Mouse (Mus musculus) liver, embryonic 12.5 days (tissue): Measurements from ENCODE around the gene Alg10b. TPM values are rescaled to one million over a fixed set of nuclear protein-coding genes. Genes with fewer than 3 reads are reported as not detected.
"Not testable (repeated sequence)": the region's sequence is repeated elsewhere in the genome, so short reads cannot be mapped to it uniquely, and the experiment has no call there.

Experiments
- ATAC-seq: fragments of 200-750 bp; cut with Nextera tagmentation; 2 replicates; pipeline ENCODE4 v1.8.0; 2017; ENCODE audit warnings: moderate number of reproducible peaks, mild to moderate bottlenecking, moderate library complexity
- H3K27ac ChIP-seq: fragments of 300-500 bp; sonication (generic); 2 replicates; pipeline ENCODE4 v1.5.1; 2016; ENCODE audit warnings: mild to moderate bottlenecking
- H3K27me3 ChIP-seq: fragments of 300-500 bp; sonication (generic); replicated peaks from 2 replicates; pipeline ENCODE4 v1.6.1; 2016; ENCODE audit warnings: mild to moderate bottlenecking, moderate library complexity
- H3K36me3 ChIP-seq: fragments of 300-500 bp; sonication (generic); 2 replicates; pipeline ENCODE4 v1.6.1; 2016; ENCODE audit warnings: mild to moderate bottlenecking, moderate library complexity
- H3K4me1 ChIP-seq: fragments of 300-500 bp; sonication (generic); 2 replicates; pipeline ENCODE4 v1.6.1; 2016
- H3K4me2 ChIP-seq: fragments of 300-500 bp; sonication (generic); 2 replicates; pipeline ENCODE4 v1.6.1; 2016; ENCODE audit warnings: mild to moderate bottlenecking, moderate library complexity
- H3K4me3 ChIP-seq: fragments of 300-500 bp; sonication (generic); 2 replicates; pipeline ENCODE4 v1.5.1; 2016; ENCODE audit warnings: mild to moderate bottlenecking, moderate library complexity
- H3K9ac ChIP-seq: fragments of 300-500 bp; sonication (generic); 2 replicates; pipeline ENCODE4 v1.6.1; 2016; ENCODE audit warnings: mild to moderate bottlenecking, moderate library complexity
- H3K9me3 ChIP-seq: fragments of 300-500 bp; sonication (generic); replicated peaks from 2 replicates; pipeline ENCODE4 v1.6.1; 2016; ENCODE audit warnings: mild to moderate bottlenecking, moderate library complexity
- WGBS: fragments of 180-500 bp; shearing (Covaris S2); methylation state at CpG from one replicate; pipeline ENCODE4 v1.1.7; 2016; ENCODE audit not compliant: insufficient replicate concordance; 5-methylcytosine and 5-hydroxymethylcytosine counted together
- polyA plus RNA-seq: library from polyadenylated mRNA; unstranded; fragments of >200 nt; fragmentation: Nextera tagmentation; extraction: Ambion mirVana; gene quantifications from 2 replicates; pipeline ENCODE4 v1.2.1, GENCODE M21; 2016

The Alg10b gene
- polyA plus RNA-seq = 12.4 and 13.1 TPM in 2 replicates

DNA sequence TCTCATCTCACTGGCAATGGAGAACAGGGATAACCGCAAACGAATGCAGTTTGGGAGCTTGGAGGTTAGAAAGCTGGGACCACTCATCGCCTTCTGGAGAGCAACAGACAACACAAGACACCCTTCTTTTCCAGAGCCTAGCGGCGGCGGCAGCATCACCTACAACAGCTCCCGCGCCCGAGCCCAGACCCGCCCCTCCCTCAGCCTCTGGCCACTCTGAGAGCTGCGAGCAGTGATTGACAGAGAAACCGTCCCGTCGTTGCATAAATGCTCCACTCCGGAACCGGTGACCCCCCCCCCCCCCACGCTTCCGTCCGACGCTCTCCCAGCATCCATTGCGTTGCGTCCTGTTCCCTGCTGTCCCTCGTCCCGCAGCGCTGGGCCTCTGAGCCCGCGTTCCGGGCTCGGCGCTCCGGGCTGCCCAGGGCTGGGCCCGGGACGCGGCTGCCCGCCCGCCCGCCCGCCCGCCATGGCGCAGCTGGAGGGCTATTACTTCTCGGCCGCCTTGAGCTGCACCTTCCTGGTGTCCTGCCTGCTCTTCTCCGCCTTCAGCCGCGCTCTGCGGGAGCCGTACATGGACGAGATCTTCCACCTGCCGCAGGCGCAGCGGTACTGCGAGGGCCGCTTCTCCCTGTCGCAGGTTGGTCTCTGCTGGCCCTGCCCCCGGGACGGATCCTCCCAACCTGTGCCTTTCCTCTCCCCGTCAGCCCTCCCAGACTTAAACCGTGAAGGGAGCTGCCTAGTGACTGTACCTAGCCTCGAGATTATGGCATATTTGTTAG is at the start of gene Alg10b:
Gene Alg10b, plus strand, starts transcription at position 343 of the 782 bp plus-strand sequence.
- Histone ChIP-seq H3K4me3 (peak within 1 kb of the TSS; percentile 77), H3K9me3 (no peaks in the 10 kb centered on the region), H3K9ac (peak within 1 kb of the TSS; percentile 86), H3K27me3 (no peaks in the 10 kb centered on the region), H3K27ac (peak within 1 kb of the TSS; percentile 89), H3K4me2 (peak within 1 kb of the TSS; percentile 77), H3K36me3 (peaks cover 30% of the 10 kb centered on the region), H3K4me1 (peaks cover 19% of the 10 kb centered on the region)
- peak; percentile 98 for ATAC-seq
- under 1% methylated on average over 59 of the region's 59 CpGs for WGBS

DNA sequence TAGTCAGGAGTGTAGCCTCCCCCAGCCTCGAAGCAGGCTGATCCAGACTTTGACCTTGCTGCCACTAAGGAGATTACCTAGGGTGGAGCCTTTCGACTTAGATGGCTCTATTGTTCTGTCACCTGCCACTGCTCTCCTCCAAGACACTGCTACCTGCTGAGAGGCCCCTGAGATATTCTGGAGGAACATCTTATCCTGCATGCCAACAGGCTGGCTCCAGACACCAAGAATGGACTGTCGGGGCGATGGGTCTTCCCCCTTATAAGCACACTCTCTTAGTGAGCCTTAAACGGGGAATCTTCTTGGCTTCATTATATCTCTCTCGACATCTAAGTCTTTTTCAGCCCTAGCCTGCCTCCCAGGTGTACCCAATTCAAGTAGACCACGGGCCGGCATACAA is 41.0 kb upstream of the Alg10b start:
- not testable (repeated sequence) for H3K27me3 ChIP-seq, H3K4me2 ChIP-seq, H3K9ac ChIP-seq, H3K27ac ChIP-seq, ATAC-seq, H3K4me1 ChIP-seq, H3K4me3 ChIP-seq, H3K36me3 ChIP-seq, H3K9me3 ChIP-seq
- WGBS = 68% methylated on average over 8 of the region's 8 CpGs

DNA sequence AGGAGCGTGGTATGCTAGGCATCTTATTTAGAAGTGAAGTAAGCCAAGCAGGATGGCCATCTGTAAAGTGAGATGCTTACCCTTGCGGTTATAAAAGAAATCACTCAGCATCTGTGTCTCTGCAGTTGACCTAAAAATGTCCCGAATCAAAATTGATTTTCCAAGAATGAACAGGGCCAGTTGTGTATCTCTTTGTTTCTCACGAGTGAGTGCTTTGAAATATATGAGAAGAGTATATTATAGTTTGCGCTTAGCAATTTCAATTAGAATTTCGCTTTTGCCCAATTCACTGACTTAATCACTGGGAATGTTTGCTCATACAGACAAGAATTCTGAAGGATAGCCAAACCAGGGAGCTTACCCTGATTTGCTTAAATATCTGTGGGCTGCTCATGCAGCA is 40.6 kb upstream of the Alg10b start:
- Histone ChIP-seq H3K27me3 (no peaks in the 10 kb centered on the region), H3K4me3 (no peak overlapping the region), H3K36me3 (no peaks in the 10 kb centered on the region), H3K9ac (no peak overlapping the region), H3K4me2 (no peak overlapping the region), H3K4me1 (no peaks in the 10 kb centered on the region), H3K9me3 (no peaks in the 10 kb centered on the region), H3K27ac (no peak overlapping the region)
- WGBS = 70% methylated on average over 6 of the region's 6 CpGs
- no peak for ATAC-seq

DNA sequence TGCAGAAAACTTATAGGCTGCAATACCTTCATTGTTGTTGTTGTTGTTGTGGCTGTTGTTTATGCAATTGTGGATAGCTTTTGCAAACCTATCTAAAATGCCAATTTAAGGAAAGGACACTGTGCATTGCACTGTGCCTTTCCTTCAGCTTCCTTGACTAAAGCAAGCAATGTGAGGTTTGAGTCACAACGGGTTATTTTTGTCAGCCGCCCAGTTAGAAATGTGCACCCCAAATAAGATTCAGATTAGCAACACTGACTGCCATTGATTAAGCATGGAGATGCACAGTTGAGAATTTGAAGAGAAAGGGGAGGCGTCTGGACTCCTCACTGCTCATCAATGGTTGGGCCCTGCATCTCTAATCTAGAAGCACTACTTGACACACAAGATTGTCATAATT is 39.4 kb upstream of the Alg10b start:
- Histone ChIP-seq H3K4me2 (no peak overlapping the region), H3K27ac (no peak overlapping the region), H3K9ac (no peak overlapping the region), H3K9me3 (no peaks in the 10 kb centered on the region), H3K4me3 (no peak overlapping the region), H3K36me3 (no peaks in the 10 kb centered on the region), H3K4me1 (no peaks in the 10 kb centered on the region), H3K27me3 (no peaks in the 10 kb centered on the region)
- 77% methylated on average over 3 of the region's 3 CpGs for WGBS
- ATAC-seq = no peak

DNA sequence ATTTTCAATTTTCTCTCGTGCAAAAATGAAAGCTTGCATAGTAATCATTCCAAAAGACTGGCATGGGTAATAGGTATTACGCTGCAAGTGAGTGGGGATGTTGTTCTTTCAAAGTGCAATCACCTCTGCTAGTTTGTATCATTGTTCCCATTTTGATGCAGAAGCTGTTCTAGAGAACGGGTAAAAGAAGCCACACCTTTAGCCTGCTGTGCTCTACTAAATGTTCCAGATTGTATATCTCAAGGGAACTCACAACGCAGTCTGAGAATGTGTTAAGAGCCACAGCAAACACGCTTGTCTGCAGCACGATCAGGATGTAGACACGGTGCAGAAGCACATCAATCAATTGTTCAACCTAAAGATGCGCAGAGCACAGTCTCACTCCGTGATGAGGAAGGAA is 34.6 kb upstream of the Alg10b start:
- H3K4me2 ChIP-seq = no peak overlapping the region
- no peak for ATAC-seq
- WGBS = 63% methylated on average over 9 of the region's 9 CpGs
- H3K4me1 ChIP-seq = no peaks in the 10 kb centered on the region
- no peaks in the 10 kb centered on the region for H3K9me3 ChIP-seq
- no peak overlapping the region for H3K9ac ChIP-seq
- no peaks in the 10 kb centered on the region for H3K27me3 ChIP-seq
- no peak overlapping the region for H3K4me3 ChIP-seq
- no peaks in the 10 kb centered on the region for H3K36me3 ChIP-seq
- H3K27ac ChIP-seq = no peak overlapping the region

DNA sequence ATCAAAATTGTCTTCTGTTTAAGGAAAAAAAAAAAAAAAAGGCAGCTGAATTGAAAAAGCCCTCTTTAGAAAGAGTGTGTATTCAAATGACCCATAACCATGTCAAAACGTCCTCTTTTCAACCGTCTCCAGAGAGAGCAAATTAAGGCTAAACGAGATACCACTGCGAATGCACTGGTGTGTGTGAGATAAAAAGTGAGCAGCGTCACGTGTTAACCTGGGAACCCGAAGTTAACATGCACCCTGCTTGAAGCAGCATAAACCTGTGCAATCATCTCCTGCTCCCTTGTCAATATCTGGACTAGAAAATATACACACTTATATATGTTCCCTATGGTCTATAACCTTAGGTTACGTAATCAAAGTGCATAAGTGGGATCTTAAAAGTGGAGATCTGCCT is 10.2 kb upstream of the Alg10b start:
- Histone ChIP-seq H3K4me1 (no peaks in the 10 kb centered on the region), H3K36me3 (no peaks in the 10 kb centered on the region), H3K27ac (no peak overlapping the region), H3K9ac (no peak overlapping the region), H3K27me3 (no peaks in the 10 kb centered on the region), H3K4me2 (no peak overlapping the region), H3K9me3 (no peaks in the 10 kb centered on the region), H3K4me3 (no peak overlapping the region)
- ATAC-seq = no peak
- 62% methylated on average over 8 of the region's 8 CpGs for WGBS

DNA sequence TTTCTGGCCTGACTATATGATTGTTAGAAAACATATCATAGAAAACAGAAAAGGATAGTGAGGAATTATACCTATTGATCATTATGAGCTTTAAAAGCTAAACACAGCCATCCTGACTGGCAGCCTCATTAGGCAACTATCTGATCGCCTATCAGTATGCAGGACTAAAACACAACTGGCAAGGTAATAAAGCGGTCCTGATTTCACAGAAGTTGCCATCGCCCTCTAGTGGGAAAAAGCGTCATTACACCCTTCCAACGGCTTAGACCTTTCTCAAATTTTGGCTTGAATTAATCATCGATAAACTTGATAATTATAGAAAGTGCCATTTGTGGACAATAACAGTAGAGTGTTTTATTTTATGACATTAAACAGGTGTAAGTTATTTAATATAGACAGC is 9.2 kb upstream of the Alg10b start:
- Histone ChIP-seq H3K27me3 (no peaks in the 10 kb centered on the region), H3K4me3 (no peak overlapping the region), H3K9ac (no peak overlapping the region), H3K9me3 (no peaks in the 10 kb centered on the region), H3K27ac (no peak overlapping the region), H3K4me1 (no peaks in the 10 kb centered on the region), H3K4me2 (no peak overlapping the region), H3K36me3 (no peaks in the 10 kb centered on the region)
- ATAC-seq = no peak
- 17% methylated on average over 6 of the region's 6 CpGs for WGBS

DNA sequence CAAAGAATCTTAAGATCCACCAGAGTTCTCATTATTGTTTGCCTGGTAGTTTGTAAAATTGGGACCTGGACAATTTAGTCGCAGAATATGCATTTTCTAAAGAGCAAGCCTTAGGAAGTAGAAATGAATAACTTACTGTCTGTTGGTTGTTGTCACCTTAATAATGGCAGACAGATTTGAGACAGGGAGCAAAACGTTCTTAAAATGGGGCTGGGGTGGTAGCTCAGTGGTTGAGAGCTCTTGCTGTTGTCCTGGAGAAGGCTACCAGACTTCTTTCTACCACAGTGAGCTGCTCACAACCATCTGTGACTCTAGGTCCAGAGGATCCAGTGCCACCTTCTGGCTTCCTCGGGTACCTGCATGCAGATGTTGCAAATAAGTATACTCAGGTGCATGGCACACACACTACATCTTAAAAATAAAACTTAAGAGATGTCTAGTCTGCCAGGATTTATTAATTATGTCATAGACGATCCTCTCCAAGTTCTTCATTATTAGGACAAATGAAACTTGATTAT is 1.0 kb downstream of the Alg10b start:
- Histone ChIP-seq H3K27me3 (no peaks in the 10 kb centered on the region), H3K4me3 (peak overlapping the region; percentile 77), H3K9me3 (no peaks in the 10 kb centered on the region), H3K4me2 (peak overlapping the region; percentile 77), H3K9ac (peak overlapping the region; percentile 86), H3K4me1 (peaks cover 19% of the 10 kb centered on the region), H3K36me3 (peaks cover 40% of the 10 kb centered on the region), H3K27ac (0 out of 2 replicates have a peak overlapping the region, but pooled peaks have one; percentile 89)
- ATAC-seq = no peak
- WGBS = 42% methylated on average over 4 of the region's 4 CpGs

DNA sequence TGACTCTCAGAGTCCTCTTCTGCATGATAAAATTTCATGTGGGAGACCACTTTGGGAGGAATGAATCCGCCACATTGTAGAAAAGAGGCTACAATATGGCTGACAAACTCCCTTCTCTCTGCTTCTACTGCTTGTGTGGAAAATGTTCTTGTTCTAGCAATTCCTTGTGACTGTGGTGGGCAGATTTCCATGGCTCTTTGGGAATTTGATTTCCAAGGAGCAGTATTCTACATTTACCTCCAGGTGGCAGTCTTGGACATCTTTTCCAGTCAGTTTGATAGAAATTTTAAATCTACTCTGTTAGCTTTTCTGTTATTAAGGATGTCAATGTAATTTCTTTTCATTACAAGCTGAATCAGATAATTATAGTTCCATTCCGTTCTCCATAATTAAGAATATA is 13.5 kb downstream of the Alg10b start:
- Histone ChIP-seq H3K4me3 (no peak overlapping the region), H3K9ac (no peak overlapping the region), H3K27ac (no peak overlapping the region), H3K27me3 (no peaks in the 10 kb centered on the region), H3K9me3 (no peaks in the 10 kb centered on the region), H3K4me2 (no peak overlapping the region), H3K36me3 (peaks cover 12% of the 10 kb centered on the region), H3K4me1 (no peaks in the 10 kb centered on the region)
- ATAC-seq = no peak
- 51% methylated on average over 2 of the region's 2 CpGs for WGBS

DNA sequence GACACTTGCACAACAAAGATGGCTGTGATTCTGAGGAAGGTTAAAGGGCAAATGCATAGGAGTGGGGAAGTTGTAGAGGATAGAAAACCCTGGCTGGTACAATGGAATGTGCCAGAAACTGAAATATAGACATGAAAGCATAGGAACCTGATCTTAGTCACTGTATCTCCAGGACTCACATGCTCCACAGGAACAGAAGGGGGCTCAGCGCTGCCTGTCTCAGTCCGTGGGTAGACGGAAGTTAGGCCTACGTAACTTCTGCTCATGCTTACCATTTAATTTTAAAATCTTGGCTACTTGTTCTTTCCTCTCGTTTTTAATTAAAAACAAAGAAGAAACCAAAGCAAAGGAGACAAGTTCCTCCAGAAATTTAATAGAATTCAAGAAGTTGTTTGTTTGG is 20.0 kb downstream of the Alg10b start:
- no peak overlapping the region for H3K27ac ChIP-seq

DNA sequence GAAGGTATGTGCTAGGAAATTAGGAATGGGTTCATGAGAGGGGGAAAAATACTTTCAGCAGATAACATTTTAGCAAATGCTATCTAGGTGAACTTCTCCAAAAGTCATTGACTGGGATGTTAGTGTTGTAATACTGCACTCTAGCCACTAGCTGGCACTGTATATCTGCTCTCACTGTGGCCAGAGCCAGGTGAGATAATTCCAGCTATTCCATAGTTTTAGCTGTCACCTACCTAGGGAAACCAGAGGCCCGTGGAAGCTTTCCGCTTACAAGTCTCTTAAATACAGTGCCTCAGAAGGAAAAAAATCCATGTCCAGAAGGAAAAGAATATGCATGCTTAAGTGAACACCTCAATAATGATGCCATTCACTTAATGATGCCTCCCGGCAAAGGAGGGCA is 25.6 kb downstream of the Alg10b start:
- Histone ChIP-seq H3K9me3 (no peaks in the 10 kb centered on the region), H3K36me3 (no peaks in the 10 kb centered on the region), H3K27ac (no peak overlapping the region), H3K27me3 (no peaks in the 10 kb centered on the region), H3K4me3 (no peak overlapping the region), H3K4me1 (no peaks in the 10 kb centered on the region), H3K9ac (no peak overlapping the region), H3K4me2 (no peak overlapping the region)
- WGBS = 52% methylated on average over 3 of the region's 3 CpGs
- ATAC-seq = no peak

More for the DNA sequence above, 20.0 kb downstream of the Alg10b start:
- Histone ChIP-seq H3K4me1 (no peaks in the 10 kb centered on the region), H3K27me3 (no peaks in the 10 kb centered on the region), H3K9ac (no peak overlapping the region), H3K4me2 (no peak overlapping the region), H3K9me3 (no peaks in the 10 kb centered on the region), H3K36me3 (no peaks in the 10 kb centered on the region), H3K4me3 (no peak overlapping the region)
- no peak for ATAC-seq
- 71% methylated on average over 5 of the region's 5 CpGs for WGBS

DNA sequence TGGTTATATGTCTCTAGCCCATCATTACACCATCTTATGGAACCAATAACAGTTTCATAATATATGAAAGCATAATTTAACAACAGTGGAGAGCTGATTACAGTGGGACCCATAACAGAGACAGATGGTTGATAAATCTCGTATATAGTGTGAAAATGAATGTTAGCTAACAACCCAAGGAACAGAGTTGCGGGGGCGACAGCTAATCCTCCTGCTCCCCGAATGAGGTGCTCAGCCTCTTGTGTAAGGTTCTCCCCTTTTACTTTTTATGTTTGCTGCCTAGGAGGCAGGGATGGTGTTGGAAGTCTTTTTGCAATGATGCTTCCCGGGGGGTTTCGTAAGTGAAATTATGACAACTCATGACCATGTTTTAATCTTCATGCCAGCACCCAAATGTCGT is 58.8 kb downstream of the Alg10b start:
- no peak overlapping the region for H3K4me2 ChIP-seq
- 76% methylated on average over 7 of the region's 7 CpGs for WGBS
- H3K27me3 ChIP-seq = no peaks in the 10 kb centered on the region
- H3K27ac ChIP-seq = no peak overlapping the region
- H3K9me3 ChIP-seq = no peaks in the 10 kb centered on the region
- H3K36me3 ChIP-seq = no peaks in the 10 kb centered on the region
- ATAC-seq = no peak
- no peak overlapping the region for H3K4me3 ChIP-seq
- H3K4me1 ChIP-seq = no peaks in the 10 kb centered on the region
- H3K9ac ChIP-seq = no peak overlapping the region
